Mouse (Mus musculus): ENCODE data around the gene Ccdc57.

Gene Ccdc57

DNA sequence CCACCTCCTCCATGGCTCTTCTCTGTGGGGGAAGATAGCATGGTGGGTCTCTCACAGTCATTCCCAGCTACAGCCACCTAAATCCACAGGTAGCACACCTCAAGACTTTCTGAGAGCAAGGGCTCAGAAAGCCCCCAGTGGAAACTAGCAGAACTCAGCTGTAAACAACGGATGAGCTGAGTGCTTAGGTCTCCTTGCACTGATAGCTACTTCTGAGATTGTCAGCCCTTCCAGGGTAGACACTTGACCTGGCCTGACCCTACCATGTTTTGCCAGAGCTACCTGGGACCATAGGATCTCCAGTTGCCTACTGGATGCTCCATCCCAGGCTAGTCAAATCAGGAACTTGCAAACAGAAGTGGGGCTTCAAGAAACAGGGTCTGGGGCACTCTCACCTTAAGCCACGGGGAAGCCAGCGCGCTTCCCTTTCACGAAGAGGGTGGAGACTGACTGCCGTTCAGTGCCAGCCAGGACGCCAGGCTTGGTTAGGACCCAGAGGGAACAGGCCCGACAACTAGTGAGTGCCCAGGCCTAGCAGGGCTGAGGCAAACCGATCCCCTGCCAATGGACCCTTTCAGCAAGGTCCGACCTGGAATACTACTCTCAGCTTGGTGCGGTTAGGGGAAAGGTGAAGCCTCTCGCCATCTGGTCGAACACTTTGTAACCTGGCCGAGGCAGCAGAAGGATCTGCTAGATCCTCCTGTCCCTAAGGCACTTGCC is 109.7 kb downstream of the Ccdc57 start:
- no peak for DNase-seq (ENCODE audit: extremely low spot score, low read depth, low spot score)

DNA sequence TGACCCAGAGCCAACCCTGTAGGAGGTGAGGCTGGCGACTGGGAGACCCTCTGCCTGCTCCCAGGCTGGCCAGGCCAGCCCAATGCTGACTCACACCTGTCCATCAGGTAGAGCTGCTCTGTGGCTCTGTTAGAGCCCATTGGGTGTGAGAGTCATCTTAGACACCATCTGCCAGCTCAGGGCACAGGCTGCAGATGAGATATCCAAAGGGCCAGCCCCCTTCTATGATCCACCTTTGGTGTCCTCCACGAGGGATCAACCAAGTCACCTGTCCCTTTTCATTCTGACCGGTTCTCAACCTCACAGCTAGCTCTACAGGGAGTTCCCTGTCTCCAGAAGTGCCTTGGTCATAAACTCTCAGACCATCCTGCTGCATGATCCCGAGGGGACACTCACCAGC is 110.4 kb downstream of the Ccdc57 start:
- DNase-seq (ENCODE audit: extremely low spot score, low read depth, low spot score): no peak

DNA sequence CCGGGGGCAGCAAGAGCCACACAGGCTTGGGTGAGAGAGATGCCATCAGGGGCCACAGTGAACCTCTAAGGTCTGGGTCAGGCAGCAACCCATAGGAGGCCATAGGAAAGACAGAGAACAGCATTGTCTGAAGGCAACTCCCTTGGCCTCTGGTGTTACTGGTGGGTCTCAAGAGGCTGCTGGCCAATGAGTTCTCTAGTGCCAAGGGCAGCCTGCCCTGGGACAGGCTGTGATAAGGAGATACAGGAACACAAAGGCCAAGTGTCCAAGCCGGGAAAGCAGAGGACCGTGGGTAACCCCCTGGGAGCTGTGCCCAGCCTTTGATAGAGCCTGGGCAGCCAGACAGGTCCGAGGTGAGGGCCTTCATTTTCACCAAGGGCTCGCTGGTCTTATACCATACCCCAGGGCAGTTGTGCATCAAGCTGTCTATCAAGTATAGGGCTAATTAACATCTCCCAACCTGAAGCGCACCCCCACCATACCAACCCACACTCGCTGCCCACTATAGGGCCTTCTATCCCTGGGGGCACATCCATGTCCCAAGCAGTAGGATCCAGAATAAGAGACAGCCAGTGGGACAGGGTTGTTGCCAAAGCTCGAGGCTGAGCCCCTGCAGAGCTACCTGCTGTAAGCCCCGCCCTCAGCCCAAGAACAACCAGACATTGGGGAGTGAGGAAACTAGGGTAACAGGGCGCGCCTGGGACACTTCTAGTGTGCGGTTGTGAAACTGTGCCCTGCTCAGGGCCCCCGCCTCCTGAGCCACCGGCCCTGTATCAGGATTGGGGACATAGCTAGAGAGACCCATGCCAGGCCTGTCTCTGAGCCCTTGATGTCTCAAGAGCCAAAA is 111.4 kb downstream of the Ccdc57 start:
- no peak for DNase-seq (ENCODE audit: extremely low spot score, low read depth, low spot score)

DNA sequence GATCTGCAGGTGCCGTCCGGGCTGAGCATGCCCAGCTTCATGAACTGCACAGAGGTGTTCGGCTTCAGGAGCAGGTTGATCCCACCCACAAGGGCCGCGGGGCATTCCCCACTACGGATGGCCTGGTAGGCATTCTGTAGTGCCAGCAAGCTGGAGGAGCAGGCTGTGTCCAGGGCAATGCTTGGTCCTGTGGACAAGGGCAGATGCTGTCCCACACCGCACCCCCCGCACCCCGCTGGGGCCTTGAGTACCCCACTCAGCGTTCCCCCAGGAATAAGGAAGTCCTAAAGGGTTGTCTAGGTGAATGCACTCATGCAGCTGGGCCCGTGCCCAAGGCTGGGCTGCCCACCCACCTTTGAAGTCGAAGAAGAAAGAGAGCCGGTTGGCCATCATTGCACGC is 112.1 kb downstream of the Ccdc57 start:
- DNase-seq (ENCODE audit: extremely low spot score, low read depth, low spot score): no peak

DNA sequence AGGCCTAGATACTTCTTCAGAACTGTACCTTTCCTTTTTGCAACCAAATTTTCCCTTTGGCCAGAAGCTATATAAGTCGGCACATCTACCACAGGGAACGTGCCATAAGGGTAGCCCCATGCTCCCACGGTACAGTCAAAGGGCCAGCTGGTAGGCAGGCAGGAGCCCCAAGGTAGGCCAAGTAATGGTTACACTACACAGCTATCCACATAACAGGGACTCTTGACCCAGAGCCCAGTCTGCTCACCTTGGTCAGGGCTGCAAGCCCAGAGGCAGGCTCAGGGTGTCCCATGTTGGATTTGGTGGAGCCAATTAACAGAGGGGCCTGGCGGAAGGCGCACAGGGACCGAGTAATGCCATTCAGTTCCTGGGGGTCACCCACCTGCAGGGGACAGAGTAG is 113.1 kb downstream of the Ccdc57 start:
- no peak for DNase-seq (ENCODE audit: extremely low spot score, low read depth, low spot score)

DNA sequence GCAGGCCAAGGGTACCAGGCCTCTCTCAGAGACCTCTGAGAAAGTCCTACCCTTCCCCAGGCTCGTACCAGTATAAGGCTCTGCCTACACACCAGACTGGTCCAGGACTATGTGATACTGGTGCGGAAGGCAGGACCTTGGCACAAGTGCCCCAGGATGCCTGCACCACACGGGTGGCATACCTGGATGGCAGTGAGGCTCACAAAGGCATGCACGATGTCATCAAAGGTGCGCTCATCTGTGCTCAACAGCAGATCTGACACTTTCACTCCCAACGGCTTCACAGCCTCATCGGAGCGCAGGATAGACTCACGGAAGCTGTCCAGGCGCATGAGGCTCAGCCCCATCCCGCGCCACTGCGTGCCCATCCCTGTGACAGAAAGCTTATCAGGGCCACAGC is 114.4 kb downstream of the Ccdc57 start:
- DNase-seq (ENCODE audit: extremely low spot score, low read depth, low spot score): no peak

DNA sequence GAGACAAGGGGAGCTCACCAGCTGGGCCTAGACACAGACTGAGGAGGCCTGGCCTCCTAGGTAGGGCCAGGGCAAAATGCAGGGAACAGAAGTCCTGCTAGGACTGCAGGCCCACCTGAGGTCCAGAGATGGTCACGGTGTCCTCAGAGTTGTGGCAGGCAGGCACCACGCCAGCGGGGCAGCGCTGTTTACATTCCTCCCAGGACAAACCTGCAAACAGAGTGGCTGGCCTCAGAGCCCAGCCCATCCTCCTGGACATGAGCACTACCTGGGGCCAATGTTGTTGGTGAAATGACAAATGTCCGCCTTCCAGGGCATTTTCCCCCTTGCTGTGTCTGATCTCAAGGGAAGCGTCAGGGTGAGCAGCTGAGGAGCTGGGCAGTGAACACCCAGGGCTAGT is 115.3 kb downstream of the Ccdc57 start:
- no peak for DNase-seq (ENCODE audit: extremely low spot score, low read depth, low spot score)

DNA sequence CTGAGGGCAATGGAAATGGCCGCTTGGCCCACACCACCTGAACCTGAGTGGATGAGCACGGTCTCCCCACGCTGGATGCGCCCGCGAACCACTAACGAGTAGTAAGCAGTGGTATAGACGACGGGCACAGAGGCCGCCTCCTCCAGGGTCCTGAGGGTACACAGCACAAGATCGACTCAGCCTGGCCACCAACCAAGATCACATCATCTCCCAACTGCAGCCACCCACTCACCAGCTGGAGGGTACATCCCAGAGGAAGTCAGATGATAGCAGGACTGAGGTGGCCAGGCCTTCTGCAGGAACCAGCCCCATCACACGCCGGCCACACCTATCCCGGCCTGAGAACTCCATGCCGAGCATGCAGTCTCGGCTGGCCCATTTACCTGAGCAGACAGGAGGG is 120.6 kb downstream of the Ccdc57 start:
- DNase-seq (ENCODE audit: extremely low spot score, low read depth, low spot score): no peak

DNA sequence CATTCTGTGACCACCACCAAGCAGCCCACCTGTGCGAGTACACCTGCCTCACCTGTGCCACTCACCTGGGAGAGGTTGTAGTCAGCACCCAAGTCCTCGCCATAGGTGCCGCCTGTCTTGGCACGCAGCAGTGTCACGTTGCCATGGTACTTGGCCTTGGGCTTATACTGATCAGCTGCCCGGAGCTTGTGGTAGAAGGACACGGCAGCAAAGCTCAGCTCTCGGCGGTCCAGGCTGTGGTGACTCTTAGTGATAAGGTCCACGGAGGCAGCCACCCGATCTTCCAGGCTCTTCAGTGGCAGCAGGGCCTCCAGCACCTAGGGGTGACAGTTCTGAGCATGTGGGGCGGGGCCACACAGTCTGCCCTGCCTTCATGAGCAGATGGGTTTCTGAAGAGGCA is 124.7 kb downstream of the Ccdc57 start:
- DNase-seq (ENCODE audit: extremely low spot score, low read depth, low spot score): no peak

DNA sequence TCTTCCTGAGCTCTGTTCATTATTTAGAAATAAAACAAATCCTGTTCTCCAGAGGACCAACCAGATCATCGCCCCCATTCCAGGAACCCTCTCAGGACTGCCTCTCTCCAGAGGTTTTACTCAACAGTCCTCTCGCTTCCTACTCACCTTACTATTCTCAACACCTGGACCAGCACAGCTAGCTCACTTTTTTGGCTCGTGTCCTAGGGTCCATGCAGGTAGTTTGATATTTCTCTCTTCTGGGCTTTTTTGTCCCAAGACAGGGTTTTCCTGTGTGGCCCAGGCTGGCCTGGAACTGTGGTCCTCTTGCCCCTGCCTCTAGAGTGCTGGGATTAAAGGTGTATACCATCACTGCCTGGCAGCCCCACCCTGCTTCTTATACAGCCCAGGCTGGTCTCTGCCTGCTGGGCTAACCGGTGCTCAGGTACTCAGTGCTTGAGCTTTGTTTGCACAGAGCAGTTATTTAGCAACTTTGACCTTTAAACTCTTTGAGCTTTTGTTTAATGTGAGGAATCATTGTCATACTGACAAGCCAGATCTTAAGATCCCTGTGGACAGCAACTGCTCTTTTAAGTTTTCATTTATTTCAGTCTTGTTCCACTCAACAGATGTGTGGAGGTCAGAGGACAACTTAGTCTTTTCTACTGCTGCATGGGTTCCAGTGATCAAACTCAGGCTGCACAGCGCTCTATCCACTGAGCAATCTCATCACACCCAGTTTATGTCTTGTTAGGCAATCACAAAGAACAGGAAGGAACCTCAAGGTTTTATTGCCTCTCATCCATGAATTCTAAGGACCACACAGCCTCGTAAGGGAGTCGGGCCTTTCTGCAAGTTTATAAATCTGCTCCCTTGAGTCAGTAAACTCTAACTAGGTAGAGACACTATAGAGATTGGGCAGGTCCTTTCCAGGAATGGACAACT is 127.0 kb downstream of the Ccdc57 start:
- DNase-seq (ENCODE audit: extremely low spot score, low read depth, low spot score): no peak

DNA sequence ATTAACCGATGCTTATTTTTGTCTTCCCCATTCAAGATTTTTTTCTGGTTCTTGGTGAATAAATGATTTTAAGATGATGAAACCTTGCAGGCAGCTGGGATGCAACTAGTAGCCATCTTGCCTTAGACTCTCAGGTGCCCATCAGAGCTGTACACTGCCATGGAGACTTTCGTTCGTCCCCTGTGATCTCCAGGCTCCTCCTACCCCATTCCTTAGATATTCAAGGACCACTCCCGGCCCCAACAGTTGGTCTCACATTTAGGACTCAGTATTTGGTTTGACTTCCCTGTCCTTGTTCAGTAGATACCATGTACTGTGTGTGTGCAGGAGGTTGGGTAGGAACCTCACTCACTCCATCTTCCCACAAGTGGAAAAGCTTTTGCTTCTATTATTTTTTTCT is 127.9 kb downstream of the Ccdc57 start:
- DNase-seq (ENCODE audit: extremely low spot score, low read depth, low spot score): no peak

DNA sequence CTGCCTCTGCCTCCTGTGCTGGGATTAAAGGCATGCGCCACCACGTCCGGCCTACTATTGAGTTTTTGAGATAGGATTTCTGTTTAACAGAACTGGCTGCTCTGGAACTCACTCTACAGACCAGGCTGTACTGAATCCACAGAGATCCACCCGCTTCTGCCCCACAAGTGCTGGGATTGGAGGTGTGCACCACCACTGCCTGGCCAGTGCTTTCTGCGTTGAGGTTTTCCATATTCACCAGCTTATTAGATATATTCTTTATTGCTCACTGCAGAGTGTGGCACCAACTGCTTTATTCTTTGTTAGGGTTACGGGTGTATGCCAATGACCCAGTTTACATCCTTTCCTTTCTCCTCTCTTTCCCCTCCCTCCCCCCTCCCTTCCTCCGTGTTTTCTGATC is 128.4 kb downstream of the Ccdc57 start:
- DNase-seq (ENCODE audit: extremely low spot score, low read depth, low spot score): no peak

DNA sequence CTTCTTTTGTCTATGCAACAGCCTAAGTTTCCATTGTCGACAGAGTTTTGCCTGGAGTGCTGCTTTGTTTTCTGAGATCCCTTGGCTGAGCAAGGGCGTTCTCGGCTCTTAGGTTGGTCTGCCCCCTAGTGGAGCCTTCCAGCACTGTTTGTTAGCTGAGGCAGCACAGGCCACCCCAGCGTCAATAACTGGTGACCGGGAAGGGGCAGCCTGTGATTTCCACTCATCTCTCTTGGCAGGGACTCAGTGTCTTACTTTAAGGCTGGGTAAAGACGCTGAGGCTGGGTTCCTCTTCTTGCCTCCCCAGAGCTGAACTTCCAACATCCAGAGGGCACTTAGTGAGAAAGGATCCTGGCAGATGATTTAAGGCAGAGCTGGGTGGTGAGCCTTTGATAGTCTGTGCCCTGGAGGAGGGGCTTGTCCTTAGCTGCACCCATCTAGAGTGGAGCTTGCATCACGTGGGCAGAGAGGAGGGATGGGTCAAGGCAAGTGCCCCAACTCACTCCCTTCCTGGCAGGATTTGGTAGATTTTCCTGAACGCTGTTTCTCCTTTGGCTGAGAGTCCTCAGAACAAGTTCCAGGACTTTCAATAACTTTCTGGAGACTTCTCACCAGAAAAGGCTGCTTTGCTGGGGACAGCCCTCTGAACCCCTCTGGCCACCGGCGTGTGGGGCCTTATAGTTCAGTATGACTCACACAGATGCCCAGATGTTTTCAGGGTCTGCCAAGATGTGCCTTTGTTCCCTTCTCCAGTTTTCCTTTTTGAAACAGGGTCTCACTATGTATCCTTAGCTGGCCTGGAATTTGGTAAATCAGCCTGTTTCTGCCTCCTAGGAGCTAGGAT is 132.4 kb downstream of the Ccdc57 start:
- DNase-seq (ENCODE audit: extremely low spot score, low read depth, low spot score): peak; percentile 91

DNA sequence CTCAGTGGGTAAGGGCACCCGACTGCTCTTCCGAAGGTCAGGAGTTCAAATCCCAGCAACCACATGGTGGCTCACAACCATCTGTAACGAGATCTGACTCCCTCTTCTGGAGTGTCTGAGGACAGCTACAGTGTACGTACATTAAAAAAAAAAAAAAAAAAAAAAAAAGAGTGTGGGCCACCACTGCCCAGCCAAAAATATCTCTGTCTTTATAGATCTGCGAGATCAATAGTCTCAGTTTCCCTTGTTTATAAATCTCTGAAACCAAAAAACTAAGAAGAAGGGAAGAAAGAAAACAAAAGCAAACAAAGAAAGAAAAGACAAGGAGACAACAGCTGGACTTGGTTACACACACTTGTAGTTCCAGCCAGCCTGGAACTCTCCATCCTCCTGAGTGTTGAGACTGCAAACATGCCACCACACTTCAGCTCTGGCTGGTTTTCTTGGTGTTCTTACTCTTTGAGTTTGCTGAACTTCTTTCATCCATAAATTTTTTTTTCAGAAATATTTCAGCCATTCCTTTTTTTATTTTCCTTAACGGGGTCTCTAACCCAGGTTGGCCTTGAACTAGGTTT is 133.3 kb downstream of the Ccdc57 start:
- DNase-seq (ENCODE audit: extremely low spot score, low read depth, low spot score): no peak

DNA sequence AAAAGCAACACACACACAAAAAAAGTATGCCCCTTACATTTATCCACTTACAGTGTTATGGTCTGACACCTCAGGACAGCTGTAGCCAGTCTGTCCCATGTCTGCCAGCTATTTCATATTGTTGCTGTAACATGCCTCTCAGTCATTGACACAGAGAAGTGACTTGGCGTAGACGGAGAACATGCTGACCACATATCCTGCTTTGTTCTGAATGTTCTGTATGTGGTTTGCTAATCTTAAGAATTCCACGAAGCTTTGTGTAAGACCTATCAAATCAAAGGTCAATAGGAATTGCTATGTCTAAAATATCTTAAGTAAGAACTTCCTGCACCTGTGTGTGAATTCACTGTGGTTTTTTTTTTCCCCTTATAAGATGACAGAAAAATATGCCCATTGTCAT is 134.4 kb downstream of the Ccdc57 start:
- no peak for DNase-seq (ENCODE audit: extremely low spot score, low read depth, low spot score)

DNA sequence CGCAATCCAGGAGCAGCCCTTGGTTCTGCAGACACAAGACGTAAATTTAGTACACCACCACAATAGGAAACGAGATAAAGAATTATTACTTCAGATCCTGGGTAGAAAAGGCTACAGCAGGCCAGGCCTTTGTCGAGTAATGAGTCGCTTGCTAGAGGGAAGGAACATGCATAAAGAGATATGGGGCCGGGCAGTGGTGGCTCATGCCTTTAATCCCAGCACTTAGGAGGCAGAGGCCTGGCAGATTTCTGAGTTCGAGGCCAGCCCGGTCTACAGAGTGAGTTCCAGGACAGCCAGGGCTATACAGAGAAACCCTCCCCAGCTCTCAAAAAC is 136.1 kb downstream of the Ccdc57 start:
- no peak for DNase-seq (ENCODE audit: extremely low spot score, low read depth, low spot score)

DNA sequence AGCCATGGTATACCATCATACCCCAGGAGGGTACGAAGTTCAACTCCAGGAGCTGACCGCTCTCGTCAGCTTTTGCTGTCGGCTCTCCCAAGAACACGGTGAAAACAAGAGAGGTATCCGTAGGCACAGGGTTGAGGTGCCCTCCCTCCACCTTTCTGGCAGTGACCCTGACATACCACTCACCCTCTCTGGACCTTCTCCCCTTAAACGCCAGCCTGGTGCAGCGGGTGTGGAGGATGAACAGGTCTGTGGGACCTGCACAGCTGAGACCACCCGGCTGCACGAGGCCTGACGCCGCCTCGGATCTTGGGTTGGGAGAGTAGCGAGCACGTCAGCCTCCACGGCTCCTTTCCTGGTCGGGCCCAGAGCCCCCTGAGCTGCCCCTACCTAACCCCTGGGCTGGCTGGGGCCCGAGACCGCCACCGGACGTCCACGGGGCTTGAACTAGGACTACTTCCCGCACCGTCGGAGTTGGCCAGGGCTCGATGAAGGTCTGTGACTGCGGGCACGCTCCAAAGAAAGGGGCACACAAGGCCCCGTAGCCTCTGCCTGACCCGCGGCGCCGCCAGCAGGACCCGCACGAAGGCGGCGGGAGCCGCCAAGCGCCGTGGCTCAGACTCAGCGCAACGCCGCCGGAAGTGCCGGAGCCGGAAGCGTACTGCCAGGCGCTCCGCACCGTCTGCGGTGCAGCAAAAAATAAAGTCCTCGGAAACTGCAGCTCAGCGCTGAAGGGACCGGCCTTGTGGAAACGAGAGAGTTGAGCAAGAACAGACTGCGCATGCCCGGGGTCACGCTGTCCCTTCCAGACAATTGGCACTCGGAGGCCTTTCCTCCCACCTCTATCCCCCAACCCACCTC is 136.7 kb downstream of the Ccdc57 start, which contains the start of gene Dus1l:
Dus1l (minus strand) TSS at position 648 of the 858 bp plus-strand sequence.
- peak; percentile 98 for DNase-seq (ENCODE audit: extremely low spot score, low read depth, low spot score)

DNA sequence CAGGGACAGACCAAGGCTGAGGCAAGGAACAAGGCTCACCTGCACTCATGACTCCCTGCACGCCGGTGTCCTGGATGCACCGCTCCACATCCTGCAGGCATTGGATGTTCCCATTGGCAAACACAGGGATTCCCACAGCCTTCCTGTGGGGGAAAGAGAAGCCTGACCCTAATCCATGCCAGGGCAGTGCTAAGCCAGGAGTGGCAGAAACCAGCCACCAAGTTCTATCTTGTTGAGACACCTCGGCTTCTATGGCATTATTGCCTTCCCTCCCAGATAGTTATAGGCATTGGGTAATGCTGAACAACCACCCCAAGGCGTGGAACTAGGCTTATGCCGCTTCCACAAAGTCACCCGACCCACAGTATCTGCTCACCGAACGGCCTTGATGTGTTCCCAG is 140.0 kb downstream of the Ccdc57 start:
- no peak for DNase-seq (ENCODE audit: extremely low spot score, low read depth, low spot score)

DNA sequence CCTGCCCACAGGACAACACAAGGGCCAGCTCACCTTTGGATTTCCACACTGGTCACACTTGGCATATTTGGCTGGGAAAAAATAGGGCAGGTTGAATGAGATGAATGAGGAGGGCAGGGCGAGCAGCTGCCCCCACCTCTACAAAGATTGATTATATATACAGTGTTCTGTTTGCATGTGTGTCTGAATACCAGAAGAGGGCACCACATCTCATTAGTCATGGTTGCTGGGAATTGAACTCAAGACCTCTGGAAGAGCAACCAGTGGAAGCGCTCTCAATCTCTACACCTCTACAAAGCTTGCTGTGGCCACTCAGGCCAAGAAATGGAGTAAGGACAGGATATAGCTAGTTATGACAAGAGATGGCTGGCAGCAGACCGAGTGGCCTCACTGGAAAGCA is 142.9 kb downstream of the Ccdc57 start:
- no peak for DNase-seq (ENCODE audit: extremely low spot score, low read depth, low spot score)

All from hindlimb bud, embryonic 11.5 days (tissue).